Mouse (Mus musculus) stomach, embryonic 16.5 days (tissue): ENCODE data around the gene D10Wsu102e. TPM values are rescaled to one million over a fixed set of nuclear protein-coding genes. Genes with fewer than 3 reads are reported as not detected.

ENCODE experiments used
- ATAC-seq: fragments of 200-750 bp; cut with Nextera tagmentation; 2 replicates; pipeline ENCODE4 v1.8.0; 2017; ENCODE audit warnings: moderate number of reproducible peaks, moderate TSS enrichment; ENCODE audit not compliant: insufficient read depth, low FRiP score
- H3K27ac ChIP-seq: fragments of 300-500 bp; sonication (generic); 2 replicates; pipeline ENCODE4 v1.5.1; 2014; ENCODE audit warnings: low read length
- H3K27me3 ChIP-seq: fragments of 300-500 bp; sonication (generic); 2 replicates; pipeline ENCODE4 v1.6.1; 2014; ENCODE audit warnings: low read length, control low read depth, mixed read lengths; ENCODE audit not compliant: control insufficient read depth, insufficient read depth
- H3K36me3 ChIP-seq: fragments of 300-500 bp; sonication (generic); 2 replicates; pipeline ENCODE4 v1.6.1; 2014; ENCODE audit warnings: low read length; ENCODE audit not compliant: control insufficient read depth, insufficient read depth
- H3K4me1 ChIP-seq: fragments of 300-500 bp; sonication (generic); 2 replicates; pipeline ENCODE4 v1.6.1; 2014; ENCODE audit warnings: low read length, control low read depth, mixed read lengths; ENCODE audit not compliant: control insufficient read depth, insufficient read depth
- H3K4me2 ChIP-seq: fragments of 300-500 bp; sonication (generic); 2 replicates; pipeline ENCODE4 v1.6.1; 2014; ENCODE audit warnings: low read depth, low read length, mixed read lengths
- H3K4me3 ChIP-seq: fragments of 300-500 bp; sonication (generic); replicated peaks from 2 replicates; pipeline ENCODE4 v1.5.1; 2014; ENCODE audit warnings: mild to moderate bottlenecking, low read length
- H3K9ac ChIP-seq: fragments of 300-500 bp; sonication (generic); 2 replicates; pipeline ENCODE4 v1.6.1; 2014; ENCODE audit warnings: low read length
- H3K9me3 ChIP-seq: fragments of 300-500 bp; sonication (generic); replicated peaks from 2 replicates; pipeline ENCODE4 v1.6.1; 2016; ENCODE audit warnings: low read length, control low read depth; ENCODE audit not compliant: control insufficient read depth
- WGBS: fragments of 180-500 bp; shearing (Covaris S2); extraction: QIAGEN DNeasy Blood & Tissue Kit; methylation state at CpG from one replicate; pipeline ENCODE4 v1.1.7; 2014; 5-methylcytosine and 5-hydroxymethylcytosine counted together
- polyA plus RNA-seq: library from polyadenylated mRNA; unstranded; fragments of >200 nt; fragmentation: Nextera tagmentation; extraction: Ambion mirVana; gene quantifications from 2 replicates; pipeline ENCODE4 v1.2.1, GENCODE M21; 2015

Gene D10Wsu102e
- 0.60 and 0.61 TPM in 2 replicates for polyA plus RNA-seq

GRCm38 (mm10) chr10:83359956-83360355 is at the start of gene D10Wsu102e:
Gene D10Wsu102e (plus strand): TSS chr10:83360221.
- Histone ChIP-seq H3K9me3 (no peaks in the 10 kb centered on the region), H3K9ac (peak within 1 kb of the TSS; percentile 91), H3K4me3 (peak within 1 kb of the TSS; percentile 89), H3K4me1 (peaks cover 3% of the 10 kb centered on the region), H3K27ac (peak within 1 kb of the TSS; percentile 82), H3K4me2 (peak within 1 kb of the TSS; percentile 80), H3K36me3 (no peaks in the 10 kb centered on the region), H3K27me3 (no peaks in the 10 kb centered on the region)
- WGBS = 1% methylated on average over 30 of the region's 30 CpGs
- peak; percentile 98 for ATAC-seq

- no peak overlapping the region for H3K4me3 ChIP-seq
- no peak overlapping the region for H3K9ac ChIP-seq
- H3K27ac ChIP-seq = no peak overlapping the region
- no peak for ATAC-seq
- no peaks in the 10 kb centered on the region for H3K36me3 ChIP-seq
- whole genome bisulfite sequencing = 48% methylated on average over 7 of the region's 7 CpGs
- H3K9me3 ChIP-seq = no peaks in the 10 kb centered on the region
- H3K4me1 ChIP-seq = no peaks in the 10 kb centered on the region
- H3K4me2 ChIP-seq = no peak overlapping the region
- no peaks in the 10 kb centered on the region for H3K27me3 ChIP-seq
Observed at GRCm38 (mm10) chr10:83310356-83310755, 49.7 kb upstream of the D10Wsu102e start.

- Histone ChIP-seq H3K4me3 (no peak overlapping the region), H3K4me1 (no peaks in the 10 kb centered on the region), H3K4me2 (no peak overlapping the region), H3K36me3 (no peaks in the 10 kb centered on the region), H3K27ac (no peak overlapping the region), H3K9me3 (no peaks in the 10 kb centered on the region), H3K9ac (no peak overlapping the region), H3K27me3 (no peaks in the 10 kb centered on the region)
- ATAC-seq = no peak
- 72% methylated on average over 5 of the region's 5 CpGs for WGBS
Observed at GRCm38 (mm10) chr10:83313033-83313432, 47.0 kb upstream of the D10Wsu102e start.

GRCm38 (mm10) chr10:83320396-83320795 is 39.6 kb upstream of the D10Wsu102e start:
- Histone ChIP-seq H3K9me3 (no peaks in the 10 kb centered on the region), H3K27ac (no peak overlapping the region), H3K36me3 (no peaks in the 10 kb centered on the region), H3K27me3 (no peaks in the 10 kb centered on the region), H3K4me2 (no peak overlapping the region), H3K4me3 (no peak overlapping the region), H3K4me1 (no peaks in the 10 kb centered on the region), H3K9ac (no peak overlapping the region)
- ATAC-seq = no peak
- 60% methylated on average over 6 of the region's 6 CpGs for WGBS

- no peaks in the 10 kb centered on the region for H3K9me3 ChIP-seq
- ATAC-seq = no peak
- H3K9ac ChIP-seq = no peak overlapping the region
- H3K36me3 ChIP-seq = no peaks in the 10 kb centered on the region
- no peaks in the 10 kb centered on the region for H3K27me3 ChIP-seq
- no peak overlapping the region for H3K27ac ChIP-seq
- H3K4me3 ChIP-seq = no peak overlapping the region
- WGBS = 90% methylated on average over 7 of the region's 7 CpGs
- no peak overlapping the region for H3K4me2 ChIP-seq
- no peaks in the 10 kb centered on the region for H3K4me1 ChIP-seq
Observed at GRCm38 (mm10) chr10:83320870-83321269, 39.2 kb upstream of the D10Wsu102e start.

- ATAC-seq = no peak
- H3K36me3 ChIP-seq = no peaks in the 10 kb centered on the region
- H3K27me3 ChIP-seq = no peaks in the 10 kb centered on the region
- no peak overlapping the region for H3K27ac ChIP-seq
- H3K4me1 ChIP-seq = no peaks in the 10 kb centered on the region
- H3K9ac ChIP-seq = no peak overlapping the region
- 58% methylated on average over 6 of the region's 6 CpGs for WGBS
- no peaks in the 10 kb centered on the region for H3K9me3 ChIP-seq
- H3K4me3 ChIP-seq = no peak overlapping the region
- no peak overlapping the region for H3K4me2 ChIP-seq
Observed at GRCm38 (mm10) chr10:83321528-83321927, 38.5 kb upstream of the D10Wsu102e start.

- no peaks in the 10 kb centered on the region for H3K9me3 ChIP-seq
- H3K27ac ChIP-seq = no peak overlapping the region
- 33% methylated on average over 7 of the region's 7 CpGs for WGBS
- H3K4me2 ChIP-seq = no peak overlapping the region
- no peaks in the 10 kb centered on the region for H3K4me1 ChIP-seq
- no peak overlapping the region for H3K4me3 ChIP-seq
- no peaks in the 10 kb centered on the region for H3K27me3 ChIP-seq
- H3K9ac ChIP-seq = no peak overlapping the region
- ATAC-seq = no peak
- H3K36me3 ChIP-seq = no peaks in the 10 kb centered on the region
Observed at GRCm38 (mm10) chr10:83322551-83323100, 37.4 kb upstream of the D10Wsu102e start.

GRCm38 (mm10) chr10:83324871-83325270 is 35.1 kb upstream of the D10Wsu102e start:
- no peak overlapping the region for H3K27ac ChIP-seq
- no peak for ATAC-seq

GRCm38 (mm10) chr10:83325903-83326302 is 34.1 kb upstream of the D10Wsu102e start:
- H3K27me3 ChIP-seq = no peaks in the 10 kb centered on the region
- no peak overlapping the region for H3K9ac ChIP-seq
- 92% methylated on average over 1 of the region's 1 CpGs for WGBS

More at GRCm38 (mm10) chr10:83324871-83325270, 35.1 kb upstream of the D10Wsu102e start:
- H3K4me1 ChIP-seq = no peaks in the 10 kb centered on the region
- no peaks in the 10 kb centered on the region for H3K36me3 ChIP-seq
- H3K4me3 ChIP-seq = no peak overlapping the region
- H3K9me3 ChIP-seq = no peaks in the 10 kb centered on the region
- WGBS = 54% methylated on average over 3 of the region's 3 CpGs
- no peak overlapping the region for H3K9ac ChIP-seq
- no peak overlapping the region for H3K4me2 ChIP-seq
- H3K27me3 ChIP-seq = no peaks in the 10 kb centered on the region

More at GRCm38 (mm10) chr10:83325903-83326302, 34.1 kb upstream of the D10Wsu102e start:
- Histone ChIP-seq H3K36me3 (no peaks in the 10 kb centered on the region), H3K4me2 (no peak overlapping the region), H3K4me1 (no peaks in the 10 kb centered on the region), H3K9me3 (no peaks in the 10 kb centered on the region), H3K4me3 (no peak overlapping the region), H3K27ac (no peak overlapping the region)
- no peak for ATAC-seq
